Mouse (Mus musculus): ENCODE results near the gene Crebrf.

The Crebrf gene

DNA sequence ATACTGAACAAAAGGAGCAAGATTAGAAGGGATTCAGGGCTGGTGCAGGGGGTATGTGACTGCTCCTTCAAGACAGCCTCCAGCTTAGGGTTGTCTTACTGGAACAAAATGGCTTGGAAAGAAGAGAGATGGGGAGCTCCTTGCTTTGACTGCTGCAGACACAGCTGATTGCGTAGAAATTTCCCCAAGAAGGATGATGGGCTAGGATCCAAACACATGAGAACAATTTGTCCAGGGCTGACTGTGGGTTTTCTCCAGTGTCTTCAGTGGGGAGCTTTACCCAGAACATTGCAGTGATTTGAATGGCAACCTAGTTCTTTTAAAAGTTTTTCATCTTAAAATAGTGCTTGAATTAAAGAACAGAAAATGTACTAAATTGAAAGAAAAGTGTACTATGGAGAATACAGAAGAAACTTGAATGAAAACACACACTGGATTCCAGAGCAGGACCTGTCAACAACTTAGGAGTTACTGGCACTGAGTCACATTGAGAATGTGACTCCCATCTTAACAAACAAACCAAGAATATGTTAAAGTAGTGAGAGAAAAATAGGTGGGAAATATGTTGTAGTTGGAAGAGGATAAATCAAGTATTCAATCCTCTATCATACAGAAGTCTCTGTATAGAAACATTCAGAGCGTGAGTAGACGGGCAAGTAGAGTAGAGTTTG is 63.1 kb downstream of the Crebrf start:
- DNase-seq (ENCODE audit: low spot score in 2 of 2) = no peak

DNA sequence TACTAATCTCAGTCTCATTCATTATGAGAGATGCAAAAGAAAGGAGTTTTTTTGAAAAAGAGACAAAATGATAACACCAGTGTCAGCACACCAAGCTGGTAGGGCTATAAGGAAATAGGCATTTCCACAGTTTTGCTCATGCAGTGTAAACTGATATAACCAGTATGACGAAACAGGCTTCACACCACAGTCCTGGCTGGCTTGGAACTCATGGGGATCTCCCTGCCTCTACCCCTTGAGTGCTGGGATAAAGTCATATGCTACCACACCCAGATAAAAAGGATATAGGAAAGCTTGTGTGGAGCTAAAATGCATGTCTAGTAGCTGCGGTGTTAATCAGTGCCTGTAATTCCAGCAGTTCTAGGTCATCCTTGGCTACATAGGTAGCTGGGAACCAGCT is 64.0 kb downstream of the Crebrf start:
- no peak for DNase-seq (ENCODE audit: low spot score in 2 of 2)

DNA sequence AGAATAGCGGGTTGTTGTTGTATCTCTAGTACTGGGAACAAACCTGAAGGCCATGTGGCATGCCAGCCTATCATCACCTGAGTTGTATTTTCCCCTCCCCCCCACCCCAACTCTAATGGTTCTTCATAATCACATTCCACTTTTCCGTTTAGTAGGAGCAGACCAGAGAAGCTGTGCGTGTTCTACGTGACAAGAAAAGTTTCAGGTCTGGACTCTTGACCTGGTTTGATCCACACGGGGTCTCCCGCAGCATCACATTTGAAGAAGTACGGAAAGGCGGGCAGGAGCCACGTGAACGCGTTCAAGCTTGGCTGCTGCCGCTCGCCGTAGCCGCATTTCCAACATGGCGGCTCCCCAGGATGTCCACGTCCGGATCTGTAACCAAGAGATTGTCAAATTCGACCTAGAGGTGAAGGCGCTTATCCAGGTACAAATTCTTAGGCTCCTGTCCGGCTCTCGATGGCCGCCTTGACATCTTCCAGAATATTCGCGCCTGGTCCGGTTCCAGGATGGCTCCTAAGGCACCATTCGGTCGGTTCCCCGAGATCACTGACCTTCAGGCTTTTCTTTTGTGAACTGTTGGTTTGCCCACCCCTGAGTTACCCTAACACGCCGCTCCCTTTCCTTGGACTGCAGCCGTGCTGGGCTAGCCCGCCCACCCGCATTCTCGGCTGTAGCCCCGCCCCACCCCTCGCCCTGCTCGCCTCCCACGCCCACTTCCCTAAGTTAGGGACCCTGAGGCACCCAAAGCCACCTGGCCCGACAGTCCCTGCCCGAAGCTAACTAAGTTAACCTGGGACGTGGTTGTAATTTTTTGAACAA is 65.5 kb downstream of the Crebrf start, which contains the start of gene Bnip1:
Gene Bnip1 (plus strand): TSS at position 317 of the 822 bp plus-strand sequence.
- DNase-seq (ENCODE audit: low spot score in 2 of 2) = peak; percentile 57 to 71

DNA sequence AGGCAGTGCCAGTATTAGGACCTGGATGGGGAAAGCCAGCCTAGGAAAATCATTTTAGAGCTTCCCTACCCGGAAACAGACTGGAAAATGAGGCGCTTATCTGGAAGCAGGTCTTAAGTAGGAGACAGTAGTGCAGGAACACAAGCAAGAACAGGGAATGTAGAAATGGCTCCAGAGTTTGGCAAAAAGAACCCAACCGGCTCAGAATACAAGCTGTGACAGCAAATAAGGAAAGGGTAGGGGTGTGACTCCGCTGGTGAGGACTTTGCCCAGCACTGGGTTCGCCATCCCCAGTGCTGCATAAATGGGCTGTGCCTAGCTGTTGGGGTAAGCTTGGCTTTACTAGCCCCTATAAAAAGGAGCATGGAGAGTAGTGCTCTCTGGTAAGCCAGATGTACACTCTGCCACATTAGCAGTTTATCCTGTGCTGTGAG is 66.2 kb downstream of the Crebrf start:
- DNase-seq (ENCODE audit: low spot score in 2 of 2) = no peak

DNA sequence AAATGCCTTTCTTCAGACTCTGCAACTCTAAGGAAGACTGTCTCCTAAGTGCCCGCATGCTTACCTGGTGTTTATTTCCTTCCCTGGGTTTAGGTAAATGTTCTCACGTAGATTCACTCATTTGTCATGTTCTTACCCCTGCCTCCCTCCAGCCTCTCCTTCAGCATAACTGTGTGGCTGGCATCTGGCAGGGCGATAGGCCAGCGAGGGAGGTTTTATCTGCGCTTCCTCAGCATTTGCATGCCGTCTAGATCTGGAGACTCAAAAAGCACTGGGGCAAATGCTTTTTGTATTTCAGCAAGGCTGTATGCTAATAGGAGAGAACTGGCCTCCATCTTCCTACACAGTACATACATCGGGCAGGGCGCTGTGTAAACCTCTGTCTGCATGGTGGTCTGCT is 69.1 kb downstream of the Crebrf start:
- DNase-seq (ENCODE audit: low spot score in 2 of 2) = no peak

DNA sequence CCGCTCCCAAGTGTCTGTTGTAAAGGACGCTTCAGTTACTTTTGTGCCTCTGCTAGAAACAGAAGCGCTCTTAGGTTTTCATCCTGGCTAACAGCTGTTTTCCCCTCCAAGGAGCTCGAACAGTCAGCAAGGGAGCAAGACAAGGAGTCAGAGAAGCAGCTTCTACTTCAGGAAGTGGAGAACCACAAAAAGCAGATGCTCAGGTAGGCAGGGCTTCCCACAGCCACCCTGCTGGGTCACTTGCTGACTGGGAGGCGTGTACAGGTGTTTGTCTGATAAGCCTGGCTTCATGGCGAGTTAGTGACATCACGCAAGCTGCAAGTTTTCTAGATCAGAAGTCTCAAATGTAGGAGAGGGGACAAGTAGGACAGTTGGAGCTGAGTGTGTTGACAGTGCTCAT is 71.1 kb downstream of the Crebrf start:
- no peak for DNase-seq (ENCODE audit: low spot score in 2 of 2)

DNA sequence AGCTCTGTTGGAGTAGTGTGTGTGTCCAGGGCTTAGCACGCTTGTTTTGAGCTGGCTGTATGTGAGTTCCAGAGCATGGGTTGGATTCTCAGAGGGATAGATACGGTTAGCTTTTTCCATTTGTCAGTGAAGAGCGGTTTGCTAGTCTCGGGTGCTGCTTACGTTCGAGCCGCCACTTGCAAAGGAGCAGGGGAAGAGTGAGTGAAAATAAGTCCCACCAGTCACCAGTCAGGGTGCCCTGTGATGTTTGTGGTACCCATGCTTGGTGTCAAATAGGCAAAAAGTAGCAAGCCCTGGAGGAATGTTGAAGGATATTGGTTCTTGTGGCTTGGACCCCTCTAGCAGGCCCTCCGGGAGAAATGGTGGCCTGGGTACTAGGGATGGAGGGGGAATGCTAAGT is 73.5 kb downstream of the Crebrf start:
- no peak for DNase-seq (ENCODE audit: low spot score in 2 of 2)

DNA sequence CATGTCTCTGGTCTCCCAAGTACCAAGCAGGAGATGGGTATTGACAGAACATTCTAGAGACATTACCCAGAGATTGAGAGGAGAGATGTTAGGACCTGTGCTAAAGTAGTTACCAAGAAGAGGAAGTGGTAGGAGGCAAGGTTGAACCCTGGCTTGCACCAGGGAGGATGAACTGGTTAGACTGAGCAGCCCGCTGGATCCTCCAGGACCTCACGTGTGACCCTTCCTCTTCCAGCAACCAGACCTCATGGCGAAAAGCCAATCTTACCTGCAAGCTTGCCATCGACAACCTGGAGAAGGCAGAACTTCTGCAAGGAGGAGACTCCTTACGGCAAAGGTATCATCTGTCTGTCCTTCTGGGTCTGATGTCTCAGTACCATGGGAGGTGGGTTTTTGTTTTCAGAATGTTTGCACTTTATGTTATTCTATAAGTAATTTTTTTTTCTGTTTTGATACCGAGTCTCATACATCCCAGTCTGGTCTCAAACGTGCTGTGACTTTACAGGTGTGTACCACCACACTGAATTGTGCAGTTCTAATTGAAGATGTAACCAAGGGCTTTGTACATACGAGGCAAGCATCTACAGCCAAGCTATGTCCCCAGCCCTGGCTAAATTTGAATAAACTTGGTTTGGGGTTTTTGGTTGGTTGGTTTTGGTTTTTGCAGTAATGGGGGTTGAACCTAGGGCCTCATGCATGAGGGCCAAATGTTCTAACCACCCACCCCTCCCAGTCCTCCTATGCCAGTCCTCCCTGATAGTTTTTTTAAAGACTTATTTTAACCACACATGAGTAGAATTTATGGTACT is 74.2 kb downstream of the Crebrf start:
- peak in 1 of 2 experiments; percentile 7 for DNase-seq (ENCODE audit: low spot score in 2 of 2)

DNA sequence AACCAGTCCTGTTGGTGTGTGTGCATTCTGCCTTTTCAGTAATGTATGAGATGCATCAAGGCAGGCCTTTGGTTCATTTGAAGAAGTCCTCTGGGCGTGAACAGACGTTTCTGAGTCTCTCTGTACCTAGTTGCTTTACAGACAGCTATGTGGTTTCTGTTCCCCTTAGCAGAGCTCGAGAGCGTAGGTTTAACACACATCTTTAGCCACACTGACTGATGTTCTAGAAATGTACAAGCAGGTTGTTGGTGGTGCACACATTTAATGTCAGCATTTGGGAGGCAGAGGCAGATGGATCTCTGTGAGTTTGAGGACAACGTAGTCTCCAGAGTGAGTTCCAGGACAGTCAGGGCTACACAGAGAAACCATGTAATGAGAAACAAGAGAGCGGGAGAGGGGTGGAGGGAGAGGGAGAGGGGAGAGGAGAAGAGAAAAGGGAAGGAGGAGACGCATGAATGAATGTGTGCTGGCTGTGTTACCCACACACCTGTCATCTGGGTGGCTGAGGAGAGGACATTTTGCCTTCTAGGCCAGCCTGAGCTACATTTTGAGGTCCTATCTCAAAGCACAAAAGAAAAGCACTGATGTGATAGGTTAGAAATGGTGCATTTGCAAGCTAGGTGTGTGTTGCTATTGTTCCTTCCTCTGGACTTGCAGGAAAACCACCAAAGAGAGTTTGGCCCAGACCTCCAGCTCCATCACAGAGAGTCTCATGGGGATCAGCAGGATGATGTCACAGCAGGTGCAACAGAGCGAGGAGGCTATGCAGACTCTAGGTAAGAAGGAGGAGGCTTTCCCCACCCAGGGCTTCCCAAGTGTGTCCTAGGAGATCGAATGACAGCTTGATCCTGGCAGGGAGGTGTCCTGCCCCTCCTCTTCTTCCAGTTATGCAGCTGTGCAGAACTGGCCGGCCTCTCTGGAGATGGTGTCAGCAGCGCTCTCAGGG is 75.1 kb downstream of the Crebrf start:
- peak in 1 of 2 experiments; percentile 43 for DNase-seq (ENCODE audit: low spot score in 2 of 2)

DNA sequence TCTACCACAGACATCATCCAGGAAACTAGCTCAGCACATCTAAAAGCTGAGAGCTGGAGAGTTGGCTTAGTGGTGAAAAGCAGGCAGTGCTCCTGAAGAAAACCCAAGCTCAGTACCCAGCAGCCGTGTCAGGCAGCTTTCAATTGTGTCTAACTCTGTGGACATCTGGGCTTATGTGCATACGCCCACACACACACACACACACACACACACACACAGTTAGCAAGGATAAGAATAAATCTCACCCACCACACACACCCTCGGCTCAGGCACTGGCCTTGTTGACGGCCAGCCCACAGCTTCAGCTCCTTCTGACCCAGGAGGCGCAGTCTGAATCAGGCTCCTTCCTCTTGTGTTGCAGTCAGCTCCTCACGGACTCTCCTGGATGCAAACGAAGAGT is 76.1 kb downstream of the Crebrf start:
- DNase-seq (ENCODE audit: low spot score in 2 of 2) = no peak

DNA sequence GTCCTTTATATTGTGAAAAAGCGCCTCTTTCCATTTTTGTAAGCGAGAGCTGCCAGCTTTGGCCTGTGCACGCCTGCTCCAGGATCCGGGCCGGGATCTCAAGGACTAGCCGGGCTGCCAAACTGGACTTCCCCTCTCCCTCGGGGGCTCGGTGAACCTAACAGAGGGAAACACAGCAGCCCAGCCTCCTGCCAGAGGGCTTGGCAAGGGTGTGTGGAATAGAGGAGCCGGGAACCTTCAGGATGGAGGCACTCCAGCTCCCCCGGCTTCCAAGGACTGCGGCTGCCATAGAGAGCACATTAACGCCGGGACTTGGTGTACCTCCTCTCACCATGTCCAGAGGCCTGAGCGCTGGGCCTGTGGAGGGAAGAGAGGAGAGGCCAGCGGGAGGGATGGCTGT is 76.6 kb downstream of the Crebrf start:
- no peak for DNase-seq (ENCODE audit: low spot score in 2 of 2)

DNA sequence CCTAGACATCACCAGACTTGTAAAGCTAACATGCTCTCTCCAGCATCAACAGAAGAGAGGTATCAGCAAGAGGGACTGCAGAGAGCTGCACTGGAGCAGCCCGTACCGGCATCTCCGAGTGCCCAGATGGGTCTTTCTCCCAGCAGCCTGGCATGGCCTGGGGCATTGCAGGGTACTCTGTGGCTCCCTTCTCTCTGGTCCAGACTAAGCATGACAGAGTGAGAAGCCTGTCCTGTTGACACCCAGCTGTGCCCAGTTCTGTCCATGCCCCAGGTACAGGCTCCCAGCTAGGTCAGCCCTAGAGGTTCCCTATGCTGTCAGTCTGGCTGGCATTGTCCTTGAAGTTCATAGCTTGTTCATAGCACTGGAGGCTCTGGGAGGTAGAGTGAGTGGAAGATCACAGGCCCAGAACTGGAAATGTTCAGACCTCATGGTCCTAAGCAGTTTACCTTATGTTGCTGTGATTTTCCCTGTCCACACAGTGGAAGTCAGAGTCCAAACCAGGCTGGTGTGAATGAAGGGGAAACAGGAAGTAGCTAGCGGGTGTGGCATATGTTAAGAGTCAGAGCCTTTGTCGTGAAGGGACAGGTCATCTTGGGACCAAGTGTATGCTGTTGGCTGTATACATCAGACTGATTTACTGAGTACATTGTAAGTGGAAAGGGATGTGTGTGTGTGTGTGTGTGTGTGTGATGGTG is 77.8 kb downstream of the Crebrf start:
- no peak for DNase-seq (ENCODE audit: low spot score in 2 of 2)

DNA sequence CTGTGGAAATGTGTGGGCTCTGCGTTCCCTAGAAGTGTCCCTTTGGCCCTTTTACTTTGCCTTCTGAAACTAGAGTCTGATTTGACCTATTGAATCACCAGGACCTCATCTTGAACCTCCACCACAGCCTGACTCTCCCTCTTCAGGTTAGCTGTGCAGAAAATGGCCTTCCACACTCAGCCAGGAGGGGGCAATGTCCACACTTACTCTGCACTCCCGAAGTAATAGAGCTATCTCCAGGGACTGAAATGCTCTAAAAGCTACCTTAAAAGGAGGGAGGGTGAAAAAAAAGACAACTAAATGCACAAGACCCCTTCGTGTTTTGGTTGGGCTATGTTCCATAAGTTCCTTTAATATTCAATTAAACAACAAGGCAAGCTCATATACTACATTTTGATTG is 79.3 kb downstream of the Crebrf start:
- peak; percentile 13 to 45 for DNase-seq (ENCODE audit: low spot score in 2 of 2)

DNA sequence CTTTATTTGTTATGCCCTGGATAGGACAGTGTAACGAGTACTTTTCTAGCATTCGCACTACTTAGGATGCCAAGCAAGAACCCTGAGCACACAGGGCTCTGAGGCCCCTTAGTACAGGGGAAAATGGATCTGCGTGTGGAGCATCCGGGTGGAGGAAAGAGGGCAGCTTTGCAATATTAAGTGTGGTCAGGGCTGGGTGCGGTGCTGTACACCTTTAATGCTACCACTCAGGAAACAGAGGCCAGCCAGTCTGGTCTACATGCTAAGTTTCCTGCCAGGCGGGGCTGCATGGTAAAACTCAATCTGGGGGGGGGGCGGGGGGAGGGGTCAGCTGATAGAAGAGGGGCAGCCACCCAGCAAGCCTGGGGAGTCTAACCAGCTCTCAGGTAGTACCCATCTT is 79.9 kb downstream of the Crebrf start:
- no peak for DNase-seq (ENCODE audit: low spot score in 2 of 2)

DNA sequence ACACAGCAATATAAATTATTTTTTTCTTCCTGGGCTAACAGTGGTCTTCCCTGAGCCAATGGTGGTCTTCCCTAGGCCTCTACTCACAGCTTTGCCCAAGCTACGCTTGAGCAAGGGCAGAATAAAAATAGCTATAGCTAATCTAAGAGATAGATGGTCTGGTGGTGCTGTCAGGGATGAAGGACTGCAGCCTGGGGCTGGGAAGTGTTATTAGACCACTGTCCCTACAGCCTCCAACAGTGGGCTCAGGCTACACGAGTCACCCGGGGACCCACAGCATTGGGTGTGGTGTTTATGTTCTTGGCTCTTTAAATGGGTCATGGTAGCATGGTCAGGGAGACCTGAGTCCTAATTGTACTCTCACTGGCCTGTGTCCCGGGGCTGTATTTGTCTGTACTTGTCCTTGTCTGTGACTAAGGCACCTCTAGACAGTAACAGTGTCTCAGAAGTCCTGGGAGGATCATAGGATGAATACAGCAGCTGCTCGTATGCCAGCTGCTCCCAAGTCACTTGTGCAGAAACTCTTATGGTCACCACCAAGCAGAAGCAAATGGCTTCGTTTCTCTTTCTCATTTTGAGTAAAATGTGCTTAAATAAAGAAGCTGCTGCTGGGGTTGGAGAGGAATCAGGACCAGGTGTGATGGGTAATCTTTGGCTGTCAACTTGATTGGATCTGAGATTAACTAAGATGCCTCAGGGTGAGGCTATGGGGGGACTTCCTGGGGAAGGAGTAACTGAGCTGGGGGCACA is 82.1 kb downstream of the Crebrf start:
- no peak for DNase-seq (ENCODE audit: low spot score in 2 of 2)

DNA sequence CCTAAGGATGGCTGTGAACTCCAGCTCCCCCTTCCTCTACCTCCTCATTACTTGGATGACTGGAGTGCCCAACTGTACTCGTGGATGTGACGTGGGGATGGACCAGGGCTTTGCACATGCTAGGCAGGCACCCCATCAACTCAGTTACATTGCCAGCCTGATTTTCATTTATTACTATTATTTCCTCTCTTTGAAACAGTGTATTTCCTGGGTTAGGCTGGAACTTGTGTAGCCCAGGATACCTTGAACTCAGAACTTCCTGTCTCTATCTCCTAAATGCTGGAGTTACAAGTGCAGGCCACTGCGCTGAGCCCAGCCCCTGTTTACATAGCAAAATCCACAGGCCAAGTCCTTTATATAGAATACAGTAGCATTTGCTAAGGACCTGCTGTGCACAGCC is 87.4 kb downstream of the Crebrf start:
- DNase-seq (ENCODE audit: low spot score in 2 of 2) = no peak

DNA sequence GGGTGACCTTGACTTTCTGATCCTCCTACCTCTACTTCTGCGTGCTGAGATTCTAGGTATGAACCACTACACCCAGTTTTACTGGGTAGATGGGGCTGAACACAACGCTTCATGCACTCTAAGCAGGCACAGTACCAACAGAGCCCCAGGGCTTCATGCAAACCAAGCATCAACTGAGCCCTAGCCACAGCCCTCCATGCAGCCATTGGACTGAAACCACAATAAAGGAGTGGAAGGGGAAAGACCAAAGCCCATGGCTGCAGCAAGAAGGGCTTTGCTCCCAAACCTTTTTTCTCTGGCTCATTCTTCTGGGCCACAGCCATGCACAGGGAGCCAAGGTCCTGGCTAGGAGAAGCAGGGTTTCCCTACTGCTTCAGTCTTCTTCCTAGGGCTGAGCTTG is 97.2 kb downstream of the Crebrf start:
- no peak for DNase-seq (ENCODE audit: low spot score in 2 of 2)

DNA sequence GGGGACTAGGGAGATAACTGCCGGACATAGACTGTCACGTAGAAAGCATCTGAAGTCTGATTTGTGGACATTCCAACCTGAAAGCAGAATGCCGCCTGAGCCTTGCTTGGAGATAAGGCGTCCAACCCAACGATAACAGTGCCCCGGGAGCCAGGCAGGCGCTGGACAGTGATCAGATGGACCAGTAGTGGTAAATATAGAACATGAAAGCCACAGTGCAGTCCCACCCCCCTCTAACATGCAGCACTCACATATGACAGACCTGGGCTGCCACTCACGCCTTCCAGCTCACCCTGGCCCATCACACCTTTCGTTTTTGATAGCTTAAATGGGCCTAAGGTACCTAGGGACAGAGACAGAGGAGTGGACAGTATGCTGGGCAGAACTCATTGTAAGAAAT is 98.0 kb downstream of the Crebrf start:
- no peak for DNase-seq (ENCODE audit: low spot score in 2 of 2)

DNA sequence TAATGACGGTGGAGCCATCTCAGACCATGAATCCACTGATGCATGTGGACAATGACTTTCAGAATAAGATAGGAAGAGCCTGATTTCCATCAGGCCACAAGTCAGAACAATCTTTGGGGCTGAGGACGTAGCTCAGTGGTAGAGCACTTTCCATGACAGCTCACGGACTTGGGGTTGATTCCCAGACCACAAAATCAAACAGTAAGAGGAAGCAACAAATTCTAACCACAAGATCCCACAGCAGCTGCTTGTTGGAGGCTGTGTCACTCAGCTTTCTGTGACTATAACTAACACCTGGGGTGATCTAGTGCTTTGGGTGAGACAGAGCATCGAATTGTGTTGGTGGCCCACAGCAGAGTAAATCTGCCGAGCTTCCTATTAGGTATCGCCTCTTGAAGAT is 101.4 kb downstream of the Crebrf start:
- DNase-seq (ENCODE audit: low spot score in 2 of 2) = no peak

DNA sequence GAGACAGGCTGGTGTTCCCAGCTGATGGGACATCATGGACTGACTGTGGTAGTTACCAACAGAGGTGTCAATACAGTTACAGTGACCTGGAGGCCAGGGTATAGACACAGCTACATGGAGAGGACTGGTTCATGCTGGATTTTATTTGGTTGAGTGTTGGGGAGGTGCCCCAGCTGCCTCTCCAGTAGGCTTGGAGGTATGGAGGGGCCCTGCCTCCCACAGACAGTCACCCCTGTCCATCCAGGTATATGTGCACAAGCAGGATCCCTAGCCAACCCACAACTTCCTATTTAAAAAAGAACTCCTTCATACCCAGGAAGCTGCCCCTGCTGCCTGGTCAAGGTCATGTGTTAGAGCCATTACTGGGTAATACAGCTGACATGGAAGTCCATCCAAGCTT is 102.3 kb downstream of the Crebrf start:
- no peak for DNase-seq (ENCODE audit: low spot score in 2 of 2)

All from natural killer cell, adult 2 months (primary cell).